Mouse (Mus musculus) midbrain, embryonic 13.5 days (tissue): ENCODE data around the gene Slc2a8. TPM values are rescaled to one million over a fixed set of nuclear protein-coding genes. Genes with fewer than 3 reads are reported as not detected.
A peak's percentile ranks its signal among the peaks of the same experiment; 100 is the strongest.

ENCODE experiments used
- ATAC-seq: fragments of 200-750 bp; cut with Nextera tagmentation; 2 replicates; pipeline ENCODE4 v1.8.0; 2017; ENCODE audit warnings: mild to moderate bottlenecking, moderate TSS enrichment, moderate library complexity
- H3K27ac ChIP-seq: fragments of 300-500 bp; sonication (generic); 2 replicates; pipeline ENCODE4 v1.5.1; 2015; ENCODE audit warnings: inconsistent platforms, mild to moderate bottlenecking, moderate library complexity
- H3K27me3 ChIP-seq: fragments of 300-500 bp; sonication (generic); 2 replicates; pipeline ENCODE4 v1.6.1; 2015; ENCODE audit warnings: mild to moderate bottlenecking, inconsistent platforms
- H3K36me3 ChIP-seq: fragments of 300-500 bp; sonication (generic); 2 replicates; pipeline ENCODE4 v1.6.1; 2015; ENCODE audit warnings: mild to moderate bottlenecking, inconsistent platforms
- H3K4me1 ChIP-seq: fragments of 300-500 bp; sonication (generic); replicated peaks from 2 replicates; pipeline ENCODE4 v1.6.1; 2015; ENCODE audit warnings: inconsistent platforms
- H3K4me2 ChIP-seq: fragments of 300-500 bp; sonication (generic); replicated peaks from 2 replicates; pipeline ENCODE4 v1.6.1; 2015; ENCODE audit warnings: moderate library complexity, mild to moderate bottlenecking, inconsistent platforms
- H3K4me3 ChIP-seq: fragments of 300-500 bp; sonication (generic); replicated peaks from 2 replicates; pipeline ENCODE4 v1.5.1; 2015; ENCODE audit warnings: mild to moderate bottlenecking, inconsistent platforms
- H3K9ac ChIP-seq: fragments of 300-500 bp; sonication (generic); replicated peaks from 2 replicates; pipeline ENCODE4 v1.6.1; 2015; ENCODE audit warnings: mild to moderate bottlenecking, inconsistent platforms
- H3K9me3 ChIP-seq: fragments of 300-500 bp; sonication (generic); 2 replicates; pipeline ENCODE4 v1.6.1; 2016; ENCODE audit warnings: mild to moderate bottlenecking, inconsistent platforms
- WGBS: fragments of 180-500 bp; shearing (Covaris S2); methylation state at CpG from one replicate; pipeline ENCODE4 v1.1.7; 2015; 5-methylcytosine and 5-hydroxymethylcytosine counted together
- polyA plus RNA-seq: library from polyadenylated mRNA; unstranded; fragments of >200 nt; fragmentation: Nextera tagmentation; extraction: Ambion mirVana; gene quantifications from 2 replicates; pipeline ENCODE4 v1.2.1, GENCODE M21; 2015

The Slc2a8 gene
- polyA plus RNA-seq, 1 experiment from 2014 or later, result 20.6 TPM

GRCm38 (mm10) chr2:32969326-32969725 lies 12.6 kb downstream of the Slc2a8 start:
- ATAC-seq, result no peak
- Histone ChIP-seq H3K27ac (no peak overlapping the region), H3K9me3 (no peaks in the 10 kb centered on the region), H3K27me3 (no peaks in the 10 kb centered on the region), H3K36me3 (peaks cover 27% of the 10 kb centered on the region), H3K9ac (no peak overlapping the region), H3K4me1 (peaks cover 31% of the 10 kb centered on the region), H3K4me2 (no peak overlapping the region), H3K4me3 (no peak overlapping the region)
- WGBS, result 90% methylated on average over 8 of the region's 8 CpGs

- Histone ChIP-seq H3K36me3 (peaks cover 27% of the 10 kb centered on the region), H3K4me1 (peaks cover 41% of the 10 kb centered on the region), H3K4me3 (peak overlapping the region; percentile 72; the same call in 1 of the 2 replicates), H3K27ac (no peak overlapping the region), H3K9ac (peak overlapping the region; percentile 82), H3K4me2 (peak overlapping the region; percentile 80), H3K9me3 (no peaks in the 10 kb centered on the region), H3K27me3 (no peaks in the 10 kb centered on the region)
- no peak for ATAC-seq
- 89% methylated on average over 9 of the region's 9 CpGs for WGBS
Observed at GRCm38 (mm10) chr2:32968024-32968614, 13.8 kb downstream of the Slc2a8 start.

GRCm38 (mm10) chr2:32966689-32967631 lies 14.9 kb downstream of the Slc2a8 start:
- Histone ChIP-seq H3K9ac (peak overlapping the region; percentile 82), H3K9me3 (no peaks in the 10 kb centered on the region), H3K4me2 (peak overlapping the region; percentile 80), H3K27me3 (no peaks in the 10 kb centered on the region), H3K27ac (peak overlapping the region; percentile 94), H3K4me1 (peaks cover 52% of the 10 kb centered on the region), H3K36me3 (peaks cover 24% of the 10 kb centered on the region), H3K4me3 (peak overlapping the region; percentile 72)
- peak; percentile 92 for ATAC-seq
- WGBS, result under 1% methylated on average over 55 of the region's 55 CpGs

GRCm38 (mm10) chr2:32966184-32966688 lies 15.6 kb downstream of the Slc2a8 start:
- H3K27ac ChIP-seq, result peak overlapping the region; percentile 94
- no peaks in the 10 kb centered on the region for H3K27me3 ChIP-seq
- H3K4me3 ChIP-seq, result peak overlapping the region; percentile 72
- WGBS, result 11% methylated on average over 13 of the region's 13 CpGs
- H3K36me3 ChIP-seq, result peaks cover 24% of the 10 kb centered on the region
- H3K4me2 ChIP-seq, result peak overlapping the region; percentile 80
- no peak for ATAC-seq
- H3K9ac ChIP-seq, result peak overlapping the region; percentile 82
- peaks cover 51% of the 10 kb centered on the region for H3K4me1 ChIP-seq
- H3K9me3 ChIP-seq, result no peaks in the 10 kb centered on the region

GRCm38 (mm10) chr2:32965511-32966183 lies 16.2 kb downstream of the Slc2a8 start:
- Histone ChIP-seq H3K36me3 (peaks cover 24% of the 10 kb centered on the region), H3K4me2 (peak overlapping the region; percentile 80; the same call in 1 of the 2 replicates), H3K27ac (no peak overlapping the region), H3K27me3 (no peaks in the 10 kb centered on the region), H3K4me3 (0 out of 2 replicates have a peak overlapping the region, but pooled peaks have one; percentile 72), H3K9ac (no peak overlapping the region), H3K4me1 (peaks cover 55% of the 10 kb centered on the region), H3K9me3 (no peaks in the 10 kb centered on the region)
- ATAC-seq, result no peak
- 17% methylated on average over 7 of the region's 7 CpGs for WGBS

GRCm38 (mm10) chr2:32964659-32965457 lies 17.0 kb downstream of the Slc2a8 start:
- Histone ChIP-seq H3K36me3 (peaks cover 24% of the 10 kb centered on the region), H3K27me3 (no peaks in the 10 kb centered on the region), H3K4me3 (no peak overlapping the region), H3K4me2 (no peak overlapping the region), H3K4me1 (peaks cover 61% of the 10 kb centered on the region), H3K9me3 (no peaks in the 10 kb centered on the region), H3K9ac (no peak overlapping the region), H3K27ac (no peak overlapping the region)
- 26% methylated on average over 10 of the region's 10 CpGs for WGBS
- no peak for ATAC-seq

- Histone ChIP-seq H3K4me2 (no peak overlapping the region; the same call in 1 of the 2 replicates), H3K4me3 (no peak overlapping the region), H3K27ac (no peak overlapping the region), H3K36me3 (peaks cover 24% of the 10 kb centered on the region), H3K9ac (no peak overlapping the region), H3K27me3 (no peaks in the 10 kb centered on the region), H3K9me3 (no peaks in the 10 kb centered on the region), H3K4me1 (peaks cover 61% of the 10 kb centered on the region)
- 76% methylated on average over 1 of the region's 1 CpGs for WGBS
- no peak for ATAC-seq
Observed at GRCm38 (mm10) chr2:32963981-32964380, 17.9 kb downstream of the Slc2a8 start.

GRCm38 (mm10) chr2:32963544-32963943 lies 18.3 kb downstream of the Slc2a8 start:
- H3K9ac ChIP-seq, result peak overlapping the region; percentile 95; the same call in 1 of the 2 replicates
- H3K4me3 ChIP-seq, result peak overlapping the region; percentile 85
- peak overlapping the region; percentile 98 for H3K4me2 ChIP-seq
- 72% methylated on average over 4 of the region's 4 CpGs for WGBS
- no peaks in the 10 kb centered on the region for H3K27me3 ChIP-seq
- ATAC-seq, result no peak
- no peak overlapping the region for H3K27ac ChIP-seq
- peaks cover 61% of the 10 kb centered on the region for H3K4me1 ChIP-seq
- H3K9me3 ChIP-seq, result no peaks in the 10 kb centered on the region
- peaks cover 24% of the 10 kb centered on the region for H3K36me3 ChIP-seq

- H3K9ac ChIP-seq, result peak overlapping the region; percentile 95
- H3K4me1 ChIP-seq, result peaks cover 55% of the 10 kb centered on the region
- no peaks in the 10 kb centered on the region for H3K9me3 ChIP-seq
- no peak for ATAC-seq
- peaks cover 24% of the 10 kb centered on the region for H3K36me3 ChIP-seq
- H3K27ac ChIP-seq, result no peak overlapping the region
- H3K4me3 ChIP-seq, result peak overlapping the region; percentile 85
- WGBS, result 11% methylated on average over 9 of the region's 9 CpGs
- no peaks in the 10 kb centered on the region for H3K27me3 ChIP-seq
- H3K4me2 ChIP-seq, result peak overlapping the region; percentile 98
Observed at GRCm38 (mm10) chr2:32962875-32963220, 19.0 kb downstream of the Slc2a8 start.

- peak overlapping the region; percentile 98 for H3K4me2 ChIP-seq
- ATAC-seq, result peak; percentile 12; the same call in 1 of the 2 replicates
- WGBS, result under 1% methylated on average over 33 of the region's 33 CpGs
- H3K4me3 ChIP-seq, result peak overlapping the region; percentile 85
- peak overlapping the region; percentile 79 for H3K27ac ChIP-seq
- H3K9me3 ChIP-seq, result no peaks in the 10 kb centered on the region
- peaks cover 49% of the 10 kb centered on the region for H3K4me1 ChIP-seq
- H3K9ac ChIP-seq, result peak overlapping the region; percentile 95
- H3K36me3 ChIP-seq, result peaks cover 27% of the 10 kb centered on the region
- H3K27me3 ChIP-seq, result no peaks in the 10 kb centered on the region
Observed at GRCm38 (mm10) chr2:32962062-32962874, 19.6 kb downstream of the Slc2a8 start.
